Mouse (Mus musculus) forebrain, embryonic 13.5 days (tissue): ENCODE data around the gene Cplx3. TPM values are rescaled to one million over a fixed set of nuclear protein-coding genes. Genes with fewer than 3 reads are reported as not detected.
A peak's percentile ranks its signal among the peaks of the same experiment; 100 is the strongest.

ENCODE experiments used
- ATAC-seq: fragments of 200-750 bp; cut with Nextera tagmentation; 2 replicates; pipeline ENCODE4 v1.8.0; 2017
- H3K27ac ChIP-seq: fragments of 300-500 bp; sonication (generic); 2 replicates; pipeline ENCODE4 v1.5.1; 2015; ENCODE audit warnings: inconsistent platforms, mild to moderate bottlenecking, moderate library complexity
- H3K27me3 ChIP-seq: fragments of 300-500 bp; sonication (generic); 2 replicates; pipeline ENCODE4 v1.6.1; 2015; ENCODE audit warnings: mild to moderate bottlenecking, inconsistent platforms
- H3K36me3 ChIP-seq: fragments of 300-500 bp; sonication (generic); 2 replicates; pipeline ENCODE4 v1.6.1; 2015; ENCODE audit warnings: mild to moderate bottlenecking, inconsistent platforms; ENCODE audit not compliant: poor library complexity, severe bottlenecking
- H3K4me1 ChIP-seq: fragments of 300-500 bp; sonication (generic); 2 replicates; pipeline ENCODE4 v1.6.1; 2015; ENCODE audit warnings: inconsistent platforms
- H3K4me2 ChIP-seq: fragments of 300-500 bp; sonication (generic); 2 replicates; pipeline ENCODE4 v1.6.1; 2015; ENCODE audit warnings: inconsistent platforms, mild to moderate bottlenecking, moderate library complexity
- H3K4me3 ChIP-seq: fragments of 300-500 bp; sonication (generic); 2 replicates; pipeline ENCODE4 v1.5.1; 2015; ENCODE audit warnings: mild to moderate bottlenecking, inconsistent platforms
- H3K9ac ChIP-seq: fragments of 300-500 bp; sonication (generic); 2 replicates; pipeline ENCODE4 v1.6.1; 2015; ENCODE audit warnings: mild to moderate bottlenecking, inconsistent platforms
- H3K9me3 ChIP-seq: fragments of 300-500 bp; sonication (generic); replicated peaks from 2 replicates; pipeline ENCODE4 v1.6.1; 2016; ENCODE audit warnings: inconsistent platforms
- WGBS: fragments of 180-500 bp; shearing (Covaris S2); methylation state at CpG from one replicate; pipeline ENCODE4 v1.1.7; 2015; 5-methylcytosine and 5-hydroxymethylcytosine counted together
- polyA plus RNA-seq: library from polyadenylated mRNA; unstranded; fragments of >200 nt; fragmentation: Nextera tagmentation; extraction: Ambion mirVana; gene quantifications from 2 replicates; pipeline ENCODE4 v1.2.1, GENCODE M21; 2015

The Cplx3 gene
- polyA plus RNA-seq, 1 experiment from 2014 or later: not detected

GRCm38 (mm10) chr9:57637272-57637671, 31.2 kb upstream of the Cplx3 start:
- Histone ChIP-seq H3K9ac (no peak overlapping the region), H3K4me2 (no peak overlapping the region), H3K27me3 (no peaks in the 10 kb centered on the region), H3K36me3 (peaks cover 12% of the 10 kb centered on the region), H3K4me3 (no peak overlapping the region), H3K4me1 (peaks cover 69% of the 10 kb centered on the region), H3K27ac (no peak overlapping the region), H3K9me3 (no peaks in the 10 kb centered on the region)
- no peak for ATAC-seq
- 73% methylated on average over 3 of the region's 3 CpGs for WGBS

- Histone ChIP-seq H3K9ac (no peak overlapping the region), H3K27ac (peak overlapping the region; percentile 8; the same call in 1 of the 2 replicates), H3K4me1 (peaks cover 32% of the 10 kb centered on the region), H3K27me3 (no peaks in the 10 kb centered on the region), H3K9me3 (no peaks in the 10 kb centered on the region), H3K4me2 (no peak overlapping the region), H3K36me3 (peaks cover 37% of the 10 kb centered on the region), H3K4me3 (no peak overlapping the region)
- ATAC-seq: no peak
- 47% methylated on average over 4 of the region's 4 CpGs for WGBS
These were observed 27.5 kb upstream of the Cplx3 start for GRCm38 (mm10) chr9:57633481-57634024.

DNA sequence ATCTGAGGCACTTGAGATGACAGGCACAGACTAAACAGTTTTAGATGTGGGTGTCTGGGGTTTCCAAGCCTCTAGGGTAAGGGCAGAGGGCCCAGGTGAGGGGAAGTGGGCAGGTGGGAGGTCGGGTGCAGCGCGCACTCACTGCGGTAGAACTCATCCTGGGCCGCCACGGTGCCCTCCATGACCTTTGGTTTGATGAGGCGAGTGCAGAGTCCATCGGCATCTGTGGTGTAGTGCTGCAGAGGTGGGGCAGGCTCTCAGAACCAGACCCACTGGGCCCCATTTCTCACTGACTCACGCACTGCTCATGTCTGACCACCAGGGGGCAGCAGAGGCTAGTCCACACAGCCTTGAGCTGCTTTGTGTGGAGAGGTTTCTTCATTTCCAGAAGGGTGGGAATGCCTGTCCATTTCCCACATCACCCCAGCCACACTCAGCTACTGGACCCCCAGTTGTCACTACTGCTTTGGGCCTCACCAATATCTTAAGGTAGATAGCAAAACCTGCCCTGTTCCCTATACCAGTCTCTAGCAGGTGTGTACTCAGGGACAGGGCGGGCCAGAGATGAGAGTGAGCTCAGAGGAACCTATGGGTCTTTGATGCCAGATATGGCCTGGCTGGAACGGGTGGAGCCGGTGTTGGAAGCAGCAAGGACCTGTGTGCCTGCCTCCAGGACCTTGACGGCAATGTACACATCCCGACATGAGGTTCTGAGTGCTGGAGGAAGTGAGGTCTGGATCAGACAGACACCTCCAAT, 23.2 kb upstream of the Cplx3 start:
- Histone ChIP-seq H3K9me3 (no peaks in the 10 kb centered on the region), H3K4me2 (no peak overlapping the region), H3K9ac (no peak overlapping the region), H3K4me3 (no peak overlapping the region), H3K27ac (peak overlapping the region; percentile 22; the same call in 1 of the 2 replicates), H3K27me3 (no peaks in the 10 kb centered on the region), H3K36me3 (peaks cover 80% of the 10 kb centered on the region), H3K4me1 (peaks cover 13% of the 10 kb centered on the region)
- peak; percentile 79 for ATAC-seq
- WGBS: 71% methylated on average over 14 of the region's 14 CpGs

DNA sequence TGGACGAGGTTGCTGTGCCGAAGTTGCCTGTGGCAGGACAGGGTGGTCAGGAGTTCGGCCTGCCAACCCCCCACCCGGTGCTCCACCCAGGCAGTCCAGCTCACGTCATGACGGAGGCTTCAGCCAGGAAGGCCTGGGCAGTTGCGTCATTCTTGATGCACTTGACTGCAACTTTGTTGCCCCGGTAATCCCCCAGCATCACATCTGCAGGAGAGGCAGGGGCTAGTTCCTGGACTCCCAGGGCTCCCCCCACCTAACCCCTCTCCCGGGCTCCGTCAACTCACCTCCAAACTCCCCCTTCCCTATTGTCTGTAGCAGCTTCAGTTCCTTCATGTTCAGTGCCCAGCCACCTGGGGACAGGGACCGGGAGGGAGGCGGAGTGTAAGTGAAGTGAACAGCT, 22.6 kb upstream of the Cplx3 start:
- no peak overlapping the region for H3K4me2 ChIP-seq
- no peaks in the 10 kb centered on the region for H3K9me3 ChIP-seq
- peaks cover 7% of the 10 kb centered on the region for H3K4me1 ChIP-seq
- H3K27ac ChIP-seq: no peak overlapping the region
- 90% methylated on average over 12 of the region's 12 CpGs for WGBS
- H3K4me3 ChIP-seq: no peak overlapping the region
- no peak overlapping the region for H3K9ac ChIP-seq
- no peaks in the 10 kb centered on the region for H3K27me3 ChIP-seq
- ATAC-seq: peak; percentile 6; the same call in 1 of the 2 replicates
- peaks cover 85% of the 10 kb centered on the region for H3K36me3 ChIP-seq

DNA sequence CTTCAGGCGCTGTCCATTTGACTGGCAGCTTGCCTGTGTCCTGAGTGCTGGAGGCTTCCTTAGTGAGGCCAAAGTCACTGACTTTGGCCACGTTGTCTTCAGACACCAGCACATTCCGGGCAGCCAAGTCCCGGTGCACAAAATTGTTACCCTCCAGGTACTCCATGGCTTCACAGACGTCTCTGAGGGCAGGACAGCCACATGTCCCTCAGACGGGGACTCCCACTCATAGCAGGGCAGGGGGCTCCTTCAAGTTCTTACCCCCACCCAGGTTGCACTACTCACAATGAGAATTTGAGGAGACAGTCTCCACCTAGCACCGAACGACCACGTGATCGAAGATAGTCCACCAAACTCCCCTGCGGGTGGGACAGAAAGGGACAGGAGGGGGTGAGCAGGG, 21.8 kb upstream of the Cplx3 start:
- H3K27me3 ChIP-seq: no peaks in the 10 kb centered on the region
- H3K4me3 ChIP-seq: no peak overlapping the region
- H3K27ac ChIP-seq: no peak overlapping the region
- ATAC-seq: no peak
- no peaks in the 10 kb centered on the region for H3K4me1 ChIP-seq
- no peaks in the 10 kb centered on the region for H3K9me3 ChIP-seq
- WGBS: 91% methylated on average over 11 of the region's 11 CpGs
- peaks cover 85% of the 10 kb centered on the region for H3K36me3 ChIP-seq
- H3K4me2 ChIP-seq: no peak overlapping the region
- no peak overlapping the region for H3K9ac ChIP-seq

- H3K4me1 ChIP-seq: no peaks in the 10 kb centered on the region
- 93% methylated on average over 17 of the region's 17 CpGs for WGBS
- H3K4me3 ChIP-seq: no peak overlapping the region
- no peak overlapping the region for H3K9ac ChIP-seq
- H3K27me3 ChIP-seq: no peaks in the 10 kb centered on the region
- peaks cover 81% of the 10 kb centered on the region for H3K36me3 ChIP-seq
- no peak overlapping the region for H3K27ac ChIP-seq
- no peak overlapping the region for H3K4me2 ChIP-seq
- no peak for ATAC-seq
- no peaks in the 10 kb centered on the region for H3K9me3 ChIP-seq
These were observed 21.1 kb upstream of the Cplx3 start for GRCm38 (mm10) chr9:57627191-57627590.

- no peak overlapping the region for H3K9ac ChIP-seq
- no peaks in the 10 kb centered on the region for H3K27me3 ChIP-seq
- no peak for ATAC-seq
- no peak overlapping the region for H3K27ac ChIP-seq
- no peak overlapping the region for H3K4me2 ChIP-seq
- WGBS: 67% methylated on average over 15 of the region's 15 CpGs
- H3K4me1 ChIP-seq: no peaks in the 10 kb centered on the region
- no peaks in the 10 kb centered on the region for H3K9me3 ChIP-seq
- H3K36me3 ChIP-seq: peaks cover 70% of the 10 kb centered on the region
- no peak overlapping the region for H3K4me3 ChIP-seq
These were observed 19.8 kb upstream of the Cplx3 start for GRCm38 (mm10) chr9:57625674-57626500.

GRCm38 (mm10) chr9:57624295-57624694, 18.2 kb upstream of the Cplx3 start:
- Histone ChIP-seq H3K27ac (no peak overlapping the region), H3K4me2 (no peak overlapping the region), H3K4me1 (no peaks in the 10 kb centered on the region), H3K9me3 (no peaks in the 10 kb centered on the region), H3K4me3 (no peak overlapping the region), H3K27me3 (no peaks in the 10 kb centered on the region), H3K36me3 (peaks cover 54% of the 10 kb centered on the region), H3K9ac (no peak overlapping the region)
- WGBS: 91% methylated on average over 7 of the region's 7 CpGs
- no peak for ATAC-seq

- Histone ChIP-seq H3K36me3 (peaks cover 19% of the 10 kb centered on the region), H3K4me1 (no peaks in the 10 kb centered on the region), H3K4me3 (no peak within 1 kb of the TSS), H3K27me3 (no peaks in the 10 kb centered on the region), H3K9me3 (no peaks in the 10 kb centered on the region), H3K4me2 (no peak within 1 kb of the TSS), H3K27ac (no peak within 1 kb of the TSS), H3K9ac (no peak within 1 kb of the TSS)
- 92% methylated on average over 5 of the region's 5 CpGs for WGBS
- no peak for ATAC-seq
These were observed 14.6 kb upstream of the Cplx3 start, which contains the start of gene Lman1l for GRCm38 (mm10) chr9:57620674-57621073. Lman1l (minus strand) TSS chr9:57620774.

- Histone ChIP-seq H3K9me3 (no peaks in the 10 kb centered on the region), H3K4me3 (no peak overlapping the region), H3K9ac (no peak overlapping the region), H3K4me2 (no peak overlapping the region), H3K27ac (no peak overlapping the region), H3K36me3 (peaks cover under 1% of the 10 kb centered on the region; the same call in 1 of the 2 replicates), H3K4me1 (no peaks in the 10 kb centered on the region), H3K27me3 (no peaks in the 10 kb centered on the region)
- ATAC-seq: no peak
- WGBS: 85% methylated on average over 8 of the region's 8 CpGs
These were observed 12.8 kb upstream of the Cplx3 start for GRCm38 (mm10) chr9:57618854-57619253.

DNA sequence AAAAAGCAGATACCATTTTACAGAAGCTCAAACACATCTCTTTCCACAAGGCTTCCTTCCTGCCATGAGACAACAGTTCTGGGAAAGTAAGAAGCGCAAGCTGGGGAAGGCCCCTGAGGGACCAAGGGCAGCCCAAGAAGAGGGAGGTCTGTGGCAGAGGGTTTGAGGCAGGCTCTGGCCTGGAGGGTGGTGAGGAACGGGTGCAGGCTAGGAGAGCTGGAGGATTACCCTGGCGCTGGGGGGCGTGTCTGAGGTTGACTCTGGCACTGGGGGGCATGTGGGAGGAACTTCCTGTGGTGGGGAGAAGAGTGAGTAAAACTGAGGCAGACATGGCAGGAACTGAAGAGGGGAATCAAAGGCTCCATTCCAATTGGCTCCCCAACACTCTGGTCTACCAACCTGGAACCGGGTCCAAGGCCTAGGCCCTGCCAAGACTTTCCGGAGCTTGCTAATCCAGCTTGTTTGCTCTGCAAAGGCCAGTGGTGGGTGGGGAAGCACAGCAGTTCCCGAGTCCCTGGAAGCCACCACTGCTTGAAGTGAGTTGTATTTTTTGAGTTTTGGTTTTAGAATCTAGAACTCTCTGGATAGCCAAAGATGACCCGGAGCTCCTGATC, 11.6 kb upstream of the Cplx3 start:
- H3K27ac ChIP-seq: no peak overlapping the region
- no peaks in the 10 kb centered on the region for H3K36me3 ChIP-seq
- no peaks in the 10 kb centered on the region for H3K4me1 ChIP-seq
- no peak overlapping the region for H3K9ac ChIP-seq
- H3K4me2 ChIP-seq: no peak overlapping the region
- no peak overlapping the region for H3K4me3 ChIP-seq
- no peaks in the 10 kb centered on the region for H3K9me3 ChIP-seq
- no peak for ATAC-seq
- WGBS: 72% methylated on average over 8 of the region's 8 CpGs
- no peaks in the 10 kb centered on the region for H3K27me3 ChIP-seq

- no peak for ATAC-seq
- 87% methylated on average over 4 of the region's 4 CpGs for WGBS
- H3K27ac ChIP-seq: no peak overlapping the region
- H3K4me2 ChIP-seq: no peak overlapping the region
- no peaks in the 10 kb centered on the region for H3K9me3 ChIP-seq
- no peaks in the 10 kb centered on the region for H3K27me3 ChIP-seq
- no peaks in the 10 kb centered on the region for H3K36me3 ChIP-seq
- H3K4me1 ChIP-seq: peaks cover 12% of the 10 kb centered on the region
- H3K9ac ChIP-seq: no peak overlapping the region
- no peak overlapping the region for H3K4me3 ChIP-seq
These were observed 8.7 kb upstream of the Cplx3 start for GRCm38 (mm10) chr9:57614786-57615185.
